Mouse (Mus musculus): Measurements from ENCODE around the gene Slc4a8. TPM values are rescaled to one million over a fixed set of nuclear protein-coding genes. Genes with fewer than 3 reads are reported as not detected.

The Slc4a8 gene
- polyA plus RNA-seq, 1 experiment from 2014 or later: 2.2 TPM

DNA sequence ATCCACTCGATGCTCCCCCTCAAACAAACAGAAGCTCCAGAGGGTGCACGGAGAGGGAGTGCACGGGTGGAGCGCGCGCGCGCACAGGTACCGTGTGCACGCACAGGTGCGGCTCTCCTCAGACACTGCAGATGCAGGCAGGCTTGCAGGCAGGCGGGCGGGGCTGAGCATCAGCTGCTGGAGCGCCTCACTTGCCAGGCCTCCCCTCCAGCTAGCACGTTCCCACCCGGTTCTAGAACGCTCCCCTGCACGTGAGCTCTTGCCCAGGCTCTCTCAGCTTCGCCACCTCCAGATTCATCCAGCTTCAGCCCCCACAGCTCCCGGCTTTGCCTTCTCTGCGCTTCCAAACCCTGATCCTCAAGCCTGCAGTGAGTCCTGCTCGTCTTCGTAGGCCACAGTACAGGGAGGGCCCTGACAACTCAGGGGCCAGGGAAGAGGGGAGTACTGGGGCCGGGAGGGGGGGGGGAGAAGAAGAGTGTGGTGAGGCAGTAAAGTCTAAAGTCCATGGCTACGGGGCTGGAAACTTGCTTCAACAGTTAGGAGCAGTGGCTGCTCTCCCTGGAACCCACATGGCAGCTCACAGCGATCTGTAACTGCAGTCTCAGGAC, 63.8 kb downstream of the Slc4a8 start:
- Histone ChIP-seq H3K27ac (no peak overlapping the region), H3K27me3 (ENCODE audit: insufficient read depth, poor library complexity, severe bottlenecking) (peaks cover 78% of the 10 kb centered on the region), H3K4me3 (peak overlapping the region; percentile 25; the same call in 1 of the 2 replicates), H3K36me3 (no peaks in the 10 kb centered on the region), H3K9me3 (no peaks in the 10 kb centered on the region), H3K4me1 (peaks cover 5% of the 10 kb centered on the region; the same call in 1 of the 2 replicates)
- WGBS: 21% methylated on average over 26 of the region's 26 CpGs
- DNase-seq (ENCODE audit: low spot score): no peak

DNA sequence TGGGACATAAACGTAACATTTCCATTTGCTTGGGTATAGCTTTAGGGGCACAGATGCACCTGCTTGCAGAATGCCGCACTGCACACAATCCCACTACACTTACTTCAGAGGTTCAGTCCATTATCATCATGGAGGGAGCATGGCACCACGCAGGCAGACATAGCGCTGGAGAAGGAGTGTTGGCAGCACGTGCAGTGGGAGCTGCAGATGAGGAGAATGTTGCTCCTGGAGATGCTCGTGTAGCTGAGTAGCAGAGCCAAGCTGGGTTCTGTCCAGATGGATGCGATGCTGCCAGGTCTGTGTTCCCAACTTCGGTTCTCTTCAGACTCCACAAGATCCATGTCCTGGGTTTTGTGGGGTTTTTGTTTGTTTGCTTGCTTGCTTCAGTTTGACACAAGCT, 64.5 kb downstream of the Slc4a8 start:
- Histone ChIP-seq H3K27me3 (ENCODE audit: insufficient read depth, poor library complexity, severe bottlenecking) (peaks cover 79% of the 10 kb centered on the region), H3K27ac (no peak overlapping the region), H3K9me3 (no peaks in the 10 kb centered on the region), H3K36me3 (no peaks in the 10 kb centered on the region), H3K4me1 (peaks cover 5% of the 10 kb centered on the region; the same call in 1 of the 2 replicates), H3K4me3 (no peak overlapping the region)
- 81% methylated on average over 8 of the region's 8 CpGs for WGBS
- DNase-seq (ENCODE audit: low spot score): no peak

DNA sequence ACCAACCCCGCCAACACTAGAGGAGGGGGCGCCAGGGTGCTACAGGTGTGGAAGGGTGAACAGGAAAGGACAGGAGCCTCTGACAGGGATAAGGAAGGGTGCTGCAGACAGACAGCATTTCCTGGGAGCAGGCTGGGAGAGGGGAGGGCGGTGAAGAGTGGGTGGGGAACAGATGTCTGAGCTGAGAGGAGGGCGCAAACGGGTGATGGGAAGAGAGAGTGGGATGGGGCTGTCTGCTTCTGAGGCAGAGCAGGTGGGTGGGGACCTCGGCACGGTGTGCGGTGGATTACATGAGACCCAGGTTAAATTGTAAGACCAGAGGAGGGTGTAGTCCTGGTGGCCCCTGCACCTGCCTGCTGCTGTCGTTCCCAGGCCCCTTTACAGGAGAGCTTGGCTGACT, 68.2 kb downstream of the Slc4a8 start:
- no peak for DNase-seq (ENCODE audit: low spot score)
- WGBS: 76% methylated on average over 9 of the region's 9 CpGs

DNA sequence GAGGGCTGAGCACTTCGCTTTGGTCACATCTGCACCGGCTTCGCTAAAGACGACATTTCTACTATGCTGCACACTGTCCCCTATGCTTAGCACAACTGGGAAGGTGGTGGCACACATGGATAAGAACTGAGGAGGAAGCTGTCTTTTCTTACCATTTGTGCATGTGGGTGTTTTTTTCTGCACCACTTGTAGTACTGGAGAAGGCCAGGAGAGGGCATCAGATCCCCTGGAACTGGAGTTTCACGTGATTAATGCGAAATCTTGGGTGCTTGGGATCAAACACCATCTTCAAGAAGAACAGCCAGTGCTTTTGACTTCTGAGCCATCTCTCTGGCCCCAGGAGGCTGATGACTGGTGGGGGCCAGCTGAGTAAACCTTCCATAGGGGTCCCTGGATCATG, 69.1 kb downstream of the Slc4a8 start:
- 48% methylated on average over 6 of the region's 6 CpGs for WGBS
- Histone ChIP-seq H3K27me3 (ENCODE audit: insufficient read depth, poor library complexity, severe bottlenecking) (peaks cover 69% of the 10 kb centered on the region), H3K4me3 (no peak overlapping the region), H3K4me1 (no peaks in the 10 kb centered on the region), H3K36me3 (no peaks in the 10 kb centered on the region), H3K27ac (no peak overlapping the region), H3K9me3 (no peaks in the 10 kb centered on the region)
- no peak for DNase-seq (ENCODE audit: low spot score)

More for the DNA sequence above, 68.2 kb downstream of the Slc4a8 start:
- Histone ChIP-seq H3K36me3 (no peaks in the 10 kb centered on the region), H3K9me3 (no peaks in the 10 kb centered on the region), H3K27ac (no peak overlapping the region), H3K4me1 (peaks cover 5% of the 10 kb centered on the region; the same call in 1 of the 2 replicates), H3K27me3 (ENCODE audit: insufficient read depth, poor library complexity, severe bottlenecking) (peaks cover 78% of the 10 kb centered on the region), H3K4me3 (no peak overlapping the region)

DNA sequence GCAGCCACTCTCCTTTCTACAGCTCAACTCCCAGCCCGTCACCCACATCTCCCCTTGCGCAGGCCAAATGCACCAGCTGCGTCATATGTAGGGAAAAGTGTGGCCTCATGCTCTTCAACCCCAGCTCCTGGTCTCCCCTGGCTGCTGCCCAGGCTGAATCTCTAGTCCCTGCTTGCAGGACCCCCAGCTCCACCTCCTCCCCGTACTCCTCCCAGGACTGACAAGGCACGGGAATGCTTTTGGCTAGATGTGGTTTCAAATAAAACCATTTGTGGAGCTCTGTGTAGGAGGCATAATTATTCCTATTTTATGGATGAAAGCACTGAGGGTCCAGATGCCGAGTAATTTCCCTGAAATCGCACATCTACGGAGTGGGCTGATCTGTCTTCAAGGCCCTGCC, 70.6 kb downstream of the Slc4a8 start:
- no peak for DNase-seq (ENCODE audit: low spot score)
- Histone ChIP-seq H3K9me3 (no peaks in the 10 kb centered on the region), H3K27ac (no peak overlapping the region), H3K36me3 (no peaks in the 10 kb centered on the region), H3K4me1 (no peaks in the 10 kb centered on the region), H3K27me3 (ENCODE audit: insufficient read depth, poor library complexity, severe bottlenecking) (peaks cover 63% of the 10 kb centered on the region), H3K4me3 (no peak overlapping the region)
- WGBS: 81% methylated on average over 8 of the region's 8 CpGs

DNA sequence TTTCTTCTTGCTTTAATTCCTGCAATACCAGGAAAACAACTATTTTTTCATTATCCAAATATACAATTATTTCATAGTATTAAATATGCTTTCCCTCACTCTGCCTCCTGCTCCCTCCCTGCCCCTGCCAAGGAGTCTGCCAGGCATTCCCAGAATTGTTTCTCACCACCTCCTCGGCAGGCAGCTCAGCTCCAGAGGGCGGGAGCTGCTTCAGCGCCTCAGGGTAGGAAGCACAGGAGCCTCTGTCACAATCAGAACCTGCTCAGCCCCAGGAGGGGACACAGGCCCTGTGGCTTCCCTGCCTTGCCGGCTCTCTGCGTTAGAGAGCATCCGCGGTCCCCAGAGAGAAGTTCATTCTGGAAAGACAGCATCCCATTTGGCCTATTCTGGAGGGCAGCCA, 71.2 kb downstream of the Slc4a8 start:
- no peaks in the 10 kb centered on the region for H3K4me1 ChIP-seq
- H3K9me3 ChIP-seq: no peaks in the 10 kb centered on the region
- no peak for DNase-seq (ENCODE audit: low spot score)
- 25% methylated on average over 7 of the region's 7 CpGs for WGBS
- peaks cover 63% of the 10 kb centered on the region for H3K27me3 ChIP-seq (ENCODE audit: insufficient read depth, poor library complexity, severe bottlenecking)
- H3K27ac ChIP-seq: no peak overlapping the region
- no peak overlapping the region for H3K4me3 ChIP-seq
- no peaks in the 10 kb centered on the region for H3K36me3 ChIP-seq

DNA sequence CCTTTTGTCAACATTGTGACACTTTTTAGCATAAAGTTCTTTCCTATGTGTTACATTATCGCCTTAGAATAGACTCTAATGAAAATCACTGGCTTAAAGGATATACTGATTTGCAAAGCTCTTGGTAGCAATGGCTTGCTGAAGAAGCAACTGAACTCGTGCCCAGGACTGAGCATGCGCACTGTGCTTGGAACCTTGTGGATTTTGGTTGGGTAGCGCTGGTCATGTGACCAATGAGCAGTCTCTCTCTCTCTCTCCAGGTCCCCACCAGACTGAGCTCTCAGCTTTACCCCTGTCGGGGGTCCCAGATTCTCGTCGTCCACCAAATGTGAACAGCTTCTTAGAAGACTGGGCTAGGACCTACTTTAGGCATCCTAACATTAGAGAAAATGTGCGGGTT, 75.2 kb downstream of the Slc4a8 start:
- 78% methylated on average over 8 of the region's 8 CpGs for WGBS
- no peaks in the 10 kb centered on the region for H3K36me3 ChIP-seq
- peaks cover 32% of the 10 kb centered on the region for H3K27me3 ChIP-seq (ENCODE audit: insufficient read depth, poor library complexity, severe bottlenecking)
- DNase-seq (ENCODE audit: low spot score): no peak
- no peak overlapping the region for H3K4me3 ChIP-seq
- no peak overlapping the region for H3K27ac ChIP-seq
- H3K9me3 ChIP-seq: no peaks in the 10 kb centered on the region
- H3K4me1 ChIP-seq: no peaks in the 10 kb centered on the region

DNA sequence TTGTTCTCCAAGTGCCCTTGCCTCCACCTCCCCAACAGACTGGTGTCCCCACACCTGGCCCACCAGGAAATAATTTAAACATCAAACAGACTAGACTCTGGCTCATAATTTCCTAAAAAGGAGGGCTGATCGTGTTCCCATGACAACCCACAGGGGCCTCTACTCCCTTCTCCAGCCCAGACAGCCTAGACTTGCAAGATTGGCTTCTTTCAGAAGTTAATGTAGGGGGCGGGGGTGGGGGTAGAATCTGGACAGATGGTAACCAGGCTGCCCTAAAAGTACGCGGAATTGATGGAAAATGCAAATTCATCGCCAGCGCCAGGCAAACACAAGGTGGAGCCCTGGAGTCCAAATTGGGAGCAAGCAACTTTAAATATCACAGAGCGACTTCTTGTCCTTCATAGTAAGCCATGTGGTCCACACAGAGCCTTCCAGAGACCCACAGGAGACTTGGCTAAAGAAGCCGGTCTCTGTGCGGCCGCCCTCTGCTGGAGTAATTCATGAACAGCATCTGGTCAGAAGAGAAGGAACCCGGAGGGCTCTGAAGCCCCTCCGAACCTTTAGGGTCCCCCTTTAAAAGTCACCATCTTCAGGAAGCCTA, 77.2 kb downstream of the Slc4a8 start:
- WGBS: 44% methylated on average over 12 of the region's 12 CpGs
- H3K36me3 ChIP-seq: no peaks in the 10 kb centered on the region
- peaks cover 18% of the 10 kb centered on the region; the same call in 1 of the 2 replicates for H3K27me3 ChIP-seq (ENCODE audit: insufficient read depth, poor library complexity, severe bottlenecking)
- H3K4me1 ChIP-seq: no peaks in the 10 kb centered on the region
- H3K4me3 ChIP-seq: no peak overlapping the region
- no peaks in the 10 kb centered on the region for H3K9me3 ChIP-seq
- DNase-seq (ENCODE audit: low spot score): no peak
- no peak overlapping the region for H3K27ac ChIP-seq

DNA sequence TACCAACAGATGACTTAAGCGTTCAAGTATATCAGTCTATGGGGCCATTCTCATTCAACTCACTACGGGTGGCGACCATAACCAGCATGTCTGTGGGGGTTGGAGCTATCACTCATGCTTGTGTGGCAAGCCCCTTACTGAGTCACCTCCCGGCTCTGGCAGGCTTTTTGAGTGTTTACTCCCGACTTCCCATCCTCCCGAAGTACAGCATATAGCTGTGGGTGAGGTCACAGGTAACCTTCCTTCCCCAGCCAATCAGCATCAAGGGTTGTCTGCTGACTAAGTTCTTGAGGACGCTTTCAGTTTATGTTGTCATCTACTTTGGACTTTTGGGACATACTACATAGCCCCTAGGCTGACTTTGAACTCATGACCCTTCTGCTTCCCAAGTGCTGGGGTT, 82.8 kb downstream of the Slc4a8 start:
- no peak overlapping the region for H3K4me3 ChIP-seq
- H3K27ac ChIP-seq: no peak overlapping the region
- WGBS: 83% methylated on average over 7 of the region's 7 CpGs
- peaks cover 6% of the 10 kb centered on the region; the same call in 1 of the 2 replicates for H3K27me3 ChIP-seq (ENCODE audit: insufficient read depth, poor library complexity, severe bottlenecking)
- H3K9me3 ChIP-seq: 0 out of 2 replicates have a peak, but pooled peaks cover 5% of the 10 kb centered on the region
- H3K36me3 ChIP-seq: no peaks in the 10 kb centered on the region
- no peak for DNase-seq (ENCODE audit: low spot score)
- H3K4me1 ChIP-seq: peaks cover 6% of the 10 kb centered on the region; the same call in 1 of the 2 replicates

DNA sequence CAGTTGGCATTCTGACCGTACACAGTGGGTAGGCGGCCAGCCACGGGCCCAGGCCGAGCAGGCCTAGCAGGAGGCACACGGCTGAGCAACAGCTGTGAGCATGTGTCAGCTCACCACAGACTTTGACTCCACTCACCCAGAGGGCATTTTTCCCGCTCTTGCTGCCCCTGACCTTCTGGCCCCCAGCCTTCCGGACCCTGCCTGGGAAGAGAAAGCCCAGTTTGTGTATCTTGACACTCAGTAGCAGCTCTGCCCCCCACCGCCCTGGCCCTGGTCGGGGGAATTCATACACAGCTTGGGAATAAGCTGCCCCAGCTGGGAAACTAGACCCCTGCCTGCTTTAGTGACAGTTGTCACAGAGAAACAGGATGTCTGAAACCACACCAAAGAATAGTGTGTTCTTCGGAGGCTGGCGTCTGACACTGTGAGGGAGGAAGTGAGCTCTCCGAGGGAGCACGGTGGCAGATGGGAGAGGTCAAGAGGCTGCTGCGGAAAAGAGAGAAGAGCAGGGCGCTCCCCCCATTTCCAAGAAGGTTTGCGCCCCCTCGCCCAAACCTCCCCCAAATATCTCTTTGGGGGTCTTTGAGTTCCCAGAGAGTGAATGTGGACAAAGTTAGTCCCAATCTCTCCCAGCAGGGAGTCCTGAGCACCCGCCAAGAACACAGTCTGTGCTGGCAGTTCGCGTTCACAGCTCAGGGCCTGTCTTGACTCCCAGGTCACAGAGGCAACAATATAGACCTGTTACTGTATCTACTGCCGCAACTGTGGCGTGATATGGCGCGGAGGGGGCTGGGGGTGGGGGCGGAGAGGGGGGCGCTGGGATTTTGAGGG, 83.7 kb downstream of the Slc4a8 start:
- Histone ChIP-seq H3K4me1 (peaks cover 6% of the 10 kb centered on the region; the same call in 1 of the 2 replicates), H3K9me3 (0 out of 2 replicates have a peak, but pooled peaks cover 5% of the 10 kb centered on the region), H3K27me3 (ENCODE audit: insufficient read depth, poor library complexity, severe bottlenecking) (peaks cover 6% of the 10 kb centered on the region; the same call in 1 of the 2 replicates), H3K4me3 (no peak overlapping the region), H3K27ac (peak overlapping the region; percentile 8; the same call in 1 of the 2 replicates), H3K36me3 (no peaks in the 10 kb centered on the region)
- WGBS: 41% methylated on average over 26 of the region's 26 CpGs
- no peak for DNase-seq (ENCODE audit: low spot score)

DNA sequence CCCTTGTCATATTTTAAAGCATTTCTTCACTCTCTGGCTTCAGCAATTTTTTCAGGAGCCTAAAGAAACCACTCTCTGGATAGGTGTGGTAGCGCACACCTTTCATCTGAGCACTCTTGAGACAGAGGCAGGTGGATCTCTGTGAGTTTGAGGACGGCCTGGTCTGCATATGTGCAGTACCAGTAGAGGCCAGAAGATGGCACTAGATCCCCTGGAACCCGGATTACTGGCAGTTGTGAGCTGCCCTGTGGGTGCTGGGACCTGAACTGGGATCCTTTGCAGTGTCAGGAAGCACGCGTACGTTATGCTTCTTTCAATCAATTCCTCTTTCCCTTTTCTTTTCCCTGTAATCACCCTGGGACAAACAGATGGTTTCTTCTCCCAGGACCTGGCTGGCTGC, 85.6 kb downstream of the Slc4a8 start:
- no peak overlapping the region for H3K27ac ChIP-seq
- 82% methylated on average over 6 of the region's 6 CpGs for WGBS
- no peaks in the 10 kb centered on the region for H3K36me3 ChIP-seq
- H3K27me3 ChIP-seq (ENCODE audit: insufficient read depth, poor library complexity, severe bottlenecking): peaks cover 2% of the 10 kb centered on the region; the same call in 1 of the 2 replicates
- H3K9me3 ChIP-seq: 0 out of 2 replicates have a peak, but pooled peaks cover 5% of the 10 kb centered on the region
- H3K4me3 ChIP-seq: no peak overlapping the region
- H3K4me1 ChIP-seq: peaks cover 6% of the 10 kb centered on the region; the same call in 1 of the 2 replicates
- no peak for DNase-seq (ENCODE audit: low spot score)

DNA sequence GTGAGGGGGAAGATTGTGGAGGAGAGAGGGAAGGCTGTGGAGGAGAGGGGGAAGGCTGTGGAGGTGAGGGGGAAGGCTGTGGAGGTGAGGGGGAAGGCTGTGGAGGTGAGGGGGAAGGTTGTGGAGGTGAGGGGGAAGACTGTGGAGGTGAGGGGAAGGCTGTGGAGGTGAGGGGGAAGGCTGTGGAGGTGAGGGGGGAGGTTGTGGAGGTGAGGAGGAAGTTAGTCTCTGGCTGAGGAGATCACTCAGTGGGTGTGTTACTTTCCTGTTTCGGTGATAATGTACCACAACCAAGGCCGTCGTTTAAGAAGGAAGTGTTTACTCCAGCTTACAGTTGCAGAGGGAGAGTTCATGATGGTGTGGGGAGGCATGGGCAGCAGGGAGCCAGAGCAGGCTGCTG, 96.0 kb downstream of the Slc4a8 start:
- Histone ChIP-seq H3K9me3 (no peaks in the 10 kb centered on the region), H3K4me3 (no peak overlapping the region), H3K36me3 (no peaks in the 10 kb centered on the region), H3K27me3 (ENCODE audit: insufficient read depth, poor library complexity, severe bottlenecking) (0 out of 2 replicates have a peak, but pooled peaks cover 12% of the 10 kb centered on the region), H3K27ac (no peak overlapping the region), H3K4me1 (no peaks in the 10 kb centered on the region)
- WGBS: 54% methylated on average over 3 of the region's 3 CpGs
- DNase-seq (ENCODE audit: low spot score): no peak

DNA sequence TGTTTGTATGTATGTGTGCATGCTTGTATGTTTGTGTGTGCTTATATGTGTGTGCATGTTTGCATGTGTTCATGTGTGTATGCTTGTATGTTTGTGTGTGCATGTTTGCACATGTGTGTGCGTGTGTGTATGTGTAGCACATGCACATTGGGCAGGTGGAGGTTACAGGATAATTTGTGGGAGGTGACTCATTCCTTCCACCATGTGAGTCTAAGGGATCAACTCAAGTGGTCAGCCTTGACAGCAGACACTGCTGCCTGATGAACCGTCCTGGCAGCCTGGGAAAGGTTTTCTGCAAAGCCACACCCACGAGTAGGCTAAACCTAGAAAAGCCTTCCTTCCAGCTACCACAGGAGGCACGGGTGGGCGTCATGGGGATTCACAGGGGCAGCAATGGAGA, 99.3 kb downstream of the Slc4a8 start:
- Histone ChIP-seq H3K27me3 (ENCODE audit: insufficient read depth, poor library complexity, severe bottlenecking) (peaks cover 18% of the 10 kb centered on the region), H3K4me3 (no peak overlapping the region), H3K36me3 (no peaks in the 10 kb centered on the region), H3K4me1 (no peaks in the 10 kb centered on the region), H3K27ac (no peak overlapping the region), H3K9me3 (no peaks in the 10 kb centered on the region)
- 30% methylated on average over 5 of the region's 5 CpGs for WGBS
- DNase-seq (ENCODE audit: low spot score): no peak

Measured in heart, embryonic 10.5 days (tissue).